Mouse (Mus musculus): ENCODE measurements around the gene Ubxn2a.

DNA sequence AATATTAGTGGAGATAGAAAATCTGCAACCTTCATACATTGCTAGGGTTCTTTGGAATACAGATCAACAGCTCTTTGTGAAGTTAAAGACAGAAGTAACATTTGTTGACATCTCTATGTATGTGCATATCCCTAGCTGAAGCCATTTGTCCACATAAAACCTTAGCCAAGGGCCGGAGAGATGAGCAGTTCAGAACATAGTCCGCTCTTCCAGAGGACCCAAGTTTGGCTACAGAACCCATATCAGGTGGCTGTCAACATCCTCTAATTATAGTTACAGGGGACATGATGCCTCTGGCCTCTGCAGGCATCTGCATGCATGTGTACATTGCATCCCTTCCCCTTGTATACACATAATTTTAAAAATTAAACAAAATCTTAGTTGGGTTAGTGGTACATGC lies 18.3 kb downstream of the Ubxn2a start:
- TF ChIP-seq CTCF (IDR thresholded peaks at IDR 0.05; ENCODE audit: insufficient read depth, low read depth, low read length) (no peak), POLR2A (IDR thresholded peaks at IDR 0.05; ENCODE audit: insufficient read depth, low read depth, low read length) (no peak)
